Mouse (Mus musculus) adrenal gland, postnatal 10 days (tissue): ENCODE measurements around the gene Polr2g. TPM values are rescaled to one million over a fixed set of nuclear protein-coding genes. Genes with fewer than 3 reads are reported as not detected.
A peak's percentile ranks its signal among the peaks of the same experiment; 100 is the strongest.

ENCODE experiments used
- DNase-seq: peaks from one replicate; pipeline ENCODE4 v3.0.0; 2021; ENCODE audit warnings: mixed read lengths
- total RNA-seq, 2 experiments: library from RNA; stranded (reverse); gene quantifications; 2 replicates each; pipeline ENCODE4 v1.2.3; 2021

Polr2g gene
- total RNA-seq, 2 experiments from 2014 or later = 81.3 to 90.4 TPM

DNA sequence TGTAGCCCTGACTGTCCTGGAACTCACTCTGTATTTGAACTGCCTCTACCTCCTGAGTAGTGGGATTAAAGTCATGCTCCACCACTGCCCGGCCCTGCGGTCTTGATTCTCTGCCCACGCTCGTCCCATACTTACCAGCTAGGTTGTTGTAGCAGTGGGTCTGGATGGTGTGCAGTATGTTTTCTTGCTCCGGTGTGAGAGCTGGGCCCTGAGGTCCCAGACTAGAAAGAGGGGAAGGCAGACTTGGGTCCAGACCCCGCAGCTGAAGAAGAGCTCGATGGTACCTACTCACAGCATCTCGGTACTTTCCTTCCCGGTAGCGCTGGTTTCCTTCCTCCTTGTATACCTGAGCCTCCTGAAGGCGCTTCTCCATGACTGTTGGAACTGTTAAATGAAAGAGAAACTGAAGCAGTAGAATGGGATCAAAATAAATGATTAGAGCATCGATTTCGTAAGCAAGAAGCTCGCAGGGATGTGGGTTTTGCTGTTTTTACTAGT is 20.0 kb upstream of the Polr2g start:
- DNase-seq = no peak

DNA sequence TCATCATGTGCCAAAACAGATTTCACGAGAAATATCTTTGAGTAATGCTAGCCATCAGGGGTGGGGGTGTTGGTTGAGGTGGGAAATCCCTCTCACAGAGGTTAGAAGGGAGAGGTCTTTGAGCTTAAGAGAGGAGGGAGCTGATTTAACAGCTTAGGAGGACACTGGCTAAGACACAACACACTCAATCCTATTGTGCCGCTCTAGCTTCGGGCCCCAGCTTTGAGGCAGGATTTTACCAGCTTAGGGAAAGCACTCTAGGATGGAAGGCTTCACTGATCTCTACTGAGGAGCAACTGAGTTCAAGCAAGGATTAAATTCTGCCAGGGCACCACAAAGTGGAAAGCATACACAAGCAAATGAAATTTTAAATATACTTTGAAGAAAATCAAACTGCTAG is 18.6 kb upstream of the Polr2g start:
- DNase-seq = no peak

DNA sequence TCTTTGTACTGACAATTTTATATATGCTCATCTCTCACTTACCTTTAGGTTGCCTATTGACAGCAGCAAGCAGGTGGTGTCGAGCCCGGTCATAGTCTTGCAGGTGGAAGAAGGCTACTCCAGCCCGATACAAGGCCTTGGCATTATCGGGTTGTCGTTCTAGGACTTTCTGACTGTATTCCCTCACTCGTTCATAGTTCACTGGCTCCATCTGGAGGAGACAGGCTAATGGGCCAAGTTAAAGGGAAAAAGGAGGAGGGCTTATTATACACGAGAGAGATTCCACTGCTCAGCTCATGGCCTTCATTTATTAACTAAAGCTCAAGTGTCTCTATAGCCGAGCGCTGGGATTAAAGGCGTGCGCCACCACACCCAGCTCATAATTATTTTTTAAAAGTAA is 17.4 kb upstream of the Polr2g start:
- DNase-seq = no peak

DNA sequence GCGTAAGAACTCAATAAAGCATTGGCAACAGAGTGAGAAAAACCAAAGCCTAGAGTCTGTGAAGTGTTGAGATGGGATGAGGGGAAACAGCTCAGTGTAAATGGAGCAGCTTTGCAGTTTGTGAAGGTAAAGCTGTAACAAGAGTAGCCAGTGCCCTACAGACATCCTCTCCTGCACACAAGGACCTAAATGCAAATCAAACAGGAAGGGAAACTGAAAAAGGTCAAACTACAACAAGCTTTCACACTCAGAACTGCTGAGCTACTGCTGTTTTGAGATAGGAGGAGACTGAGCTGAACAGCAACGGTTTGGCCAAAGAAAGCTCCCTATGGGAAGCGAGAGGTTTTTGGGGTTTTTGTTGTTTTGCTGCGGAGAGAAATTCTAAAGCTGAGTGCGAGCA is 8.4 kb upstream of the Polr2g start:
- DNase-seq = no peak

DNA sequence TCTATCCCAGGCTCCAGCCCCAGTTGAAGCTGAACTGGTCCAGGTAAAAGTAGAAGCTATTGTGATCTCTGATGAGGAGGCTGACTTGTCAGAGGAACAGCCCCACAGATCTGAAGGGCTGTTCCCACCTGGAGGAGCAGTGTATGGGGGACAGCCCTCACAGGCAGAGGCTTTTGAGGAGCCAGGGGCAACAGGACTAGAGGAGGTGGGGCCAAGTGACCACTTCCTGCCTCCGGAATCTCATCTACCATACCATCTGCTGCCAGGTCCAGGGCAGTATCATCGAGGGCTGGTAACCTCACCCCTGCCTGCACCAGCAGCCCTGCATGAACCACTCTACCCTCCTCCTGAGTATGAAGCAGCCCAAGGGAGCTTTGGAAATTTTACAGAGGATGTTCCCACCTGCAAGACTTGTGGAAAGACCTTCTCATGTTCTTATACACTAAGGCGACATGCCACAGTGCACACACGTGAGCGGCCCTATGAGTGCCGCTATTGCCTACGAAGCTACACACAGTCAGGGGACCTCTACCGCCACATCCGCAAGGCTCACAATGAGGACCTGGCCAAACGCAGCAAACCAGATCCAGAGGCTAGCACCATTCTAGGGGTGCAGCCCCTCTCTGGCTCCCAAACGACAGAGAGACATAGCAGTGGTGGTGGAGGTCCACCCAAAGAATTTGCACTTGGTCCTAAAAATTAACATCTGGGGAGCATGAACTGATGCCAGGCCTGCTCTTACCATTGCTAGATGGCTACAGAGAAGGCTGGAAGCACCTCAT is 5.7 kb upstream of the Polr2g start:
- no peak for DNase-seq

DNA sequence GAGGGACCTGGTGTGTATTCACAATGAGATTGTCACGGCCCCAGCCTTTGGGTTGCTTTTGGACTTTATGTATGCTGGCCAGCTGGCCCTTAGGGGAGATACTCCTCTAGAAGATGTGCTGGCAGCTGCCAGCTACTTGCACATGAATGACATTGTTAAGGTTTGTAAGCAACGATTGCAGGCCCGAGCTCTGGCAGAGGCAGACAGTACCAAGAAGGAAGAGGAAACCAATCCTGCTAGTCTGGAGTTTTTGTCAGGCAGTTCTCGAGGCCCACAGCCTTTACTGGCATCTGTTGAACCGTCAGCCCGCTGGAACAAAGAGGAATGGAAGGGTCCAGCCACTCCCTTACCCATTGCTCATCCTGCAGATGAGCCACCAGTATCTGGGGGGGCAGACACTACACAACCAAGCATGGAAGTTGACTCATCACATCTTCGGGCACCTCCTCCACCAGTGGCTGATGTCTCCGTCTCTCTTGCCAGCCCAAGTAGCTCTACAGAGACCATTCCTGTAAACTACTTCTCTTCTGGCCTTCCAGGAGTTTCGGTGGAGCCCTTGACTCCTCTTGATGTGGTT is 4.9 kb upstream of the Polr2g start:
- DNase-seq = no peak

DNA sequence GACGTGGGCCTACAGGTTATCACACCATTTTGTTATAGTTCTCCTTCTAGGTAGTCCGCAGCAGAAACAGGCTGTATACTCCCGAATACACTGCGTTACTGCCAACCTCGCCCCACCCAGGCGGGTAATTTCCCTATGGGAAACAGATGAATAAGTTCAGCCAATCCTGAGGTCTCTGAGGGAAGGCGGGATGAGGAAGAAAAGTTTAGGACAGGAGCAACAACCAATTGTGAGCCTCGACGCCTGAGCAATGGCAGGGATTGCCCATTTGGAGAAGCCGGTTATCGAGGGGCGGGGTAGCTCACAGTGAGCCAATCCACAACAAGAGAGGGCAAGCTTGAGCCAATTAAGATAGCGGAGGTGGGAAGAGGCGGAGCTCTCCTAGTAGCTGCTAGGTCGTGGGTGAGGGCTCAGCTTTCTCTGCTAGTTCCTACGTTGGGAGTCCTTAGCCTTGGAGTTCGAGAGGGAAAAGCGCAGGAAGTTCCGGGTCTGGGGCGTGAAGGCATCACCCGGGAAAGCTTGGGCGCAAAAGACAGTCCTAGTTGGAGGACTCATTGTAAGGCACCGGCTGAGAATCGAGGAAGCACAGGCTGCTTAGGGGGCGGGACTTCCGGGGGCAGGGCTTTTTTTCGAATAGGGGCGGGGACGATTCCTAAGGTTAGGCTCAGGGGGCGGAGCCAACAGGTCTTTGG is 3.9 kb upstream of the Polr2g start, which contains the start of gene Zbtb3:
TSS of gene Zbtb3 (plus strand) at position 426 of the 692 bp plus-strand sequence.
- peak; percentile 93 for DNase-seq

DNA sequence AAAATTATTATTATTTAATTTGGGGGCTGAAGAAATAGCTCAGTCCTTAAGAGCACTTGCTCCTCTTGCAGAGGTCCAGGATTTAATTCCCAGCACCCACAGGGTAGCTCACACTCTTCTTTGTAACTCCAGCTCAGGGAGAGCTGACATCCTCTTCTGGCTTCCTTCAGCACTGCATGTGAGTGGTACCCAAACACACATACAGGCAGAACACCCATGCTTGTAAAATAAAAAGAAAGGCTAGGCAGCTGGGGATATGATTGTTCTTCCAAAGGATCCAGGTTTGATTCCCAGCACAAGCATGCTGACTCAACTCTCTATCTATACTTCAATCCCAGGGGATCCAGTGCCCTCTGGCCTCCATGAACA is 554 bp upstream of the Polr2g start:
- DNase-seq = no peak

DNA sequence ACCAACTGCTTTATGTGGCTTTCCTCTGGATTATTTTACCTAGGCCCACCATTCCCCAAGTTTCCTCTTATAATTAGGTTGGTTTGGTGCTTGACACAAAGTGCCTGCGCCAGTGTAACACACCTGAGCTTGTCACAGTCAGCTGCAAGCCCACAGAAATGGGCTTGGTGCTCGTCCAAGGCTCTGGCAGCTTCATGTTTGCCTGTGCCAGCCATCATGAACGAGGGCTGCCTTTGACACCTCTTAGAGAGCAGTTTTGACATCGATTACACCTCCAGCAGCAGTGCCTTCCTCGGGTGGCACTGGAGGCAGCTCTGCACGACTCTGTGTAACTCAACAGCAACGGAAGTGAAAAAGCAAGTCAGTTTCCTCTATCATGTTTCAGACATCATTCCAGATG is 8.2 kb downstream of the Polr2g start:
- DNase-seq = no peak

DNA sequence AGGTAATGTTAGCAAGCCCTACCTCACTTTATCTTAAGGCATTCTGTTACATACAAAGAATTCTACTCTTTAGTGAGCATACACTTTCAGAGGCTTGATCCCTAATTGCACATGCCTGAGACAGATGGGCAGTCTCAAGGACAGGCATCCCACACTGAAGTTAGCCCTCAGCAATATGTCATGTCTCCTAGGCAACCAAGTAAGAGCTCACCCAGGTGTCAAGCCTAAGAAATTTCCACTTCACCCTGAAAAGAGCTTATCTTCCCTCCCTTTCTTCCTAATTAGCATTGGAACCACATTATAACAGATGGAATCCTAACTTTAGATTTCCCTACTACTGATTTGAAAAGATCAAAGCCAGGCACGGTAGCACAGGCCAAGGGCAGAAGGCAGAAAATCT is 9.2 kb downstream of the Polr2g start:
- DNase-seq = no peak

DNA sequence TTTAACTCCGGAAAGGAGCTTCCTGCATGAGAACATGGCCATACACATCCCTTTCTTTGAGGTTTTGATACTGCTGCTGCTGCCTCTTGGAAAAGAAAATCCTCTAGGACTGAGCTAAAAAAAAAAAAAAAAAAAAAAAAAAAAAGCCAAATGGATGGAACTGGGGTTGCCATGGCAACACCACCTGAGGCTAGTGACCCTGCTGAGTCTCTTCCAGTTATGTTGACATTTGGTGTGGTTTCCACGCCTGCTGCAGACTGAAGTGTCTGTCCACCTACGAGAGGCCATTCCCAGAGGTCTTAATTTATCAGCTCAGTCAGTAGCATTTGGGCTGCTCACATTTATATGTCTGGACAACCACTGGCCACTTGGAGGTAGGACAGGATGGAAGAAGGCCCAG is 9.9 kb downstream of the Polr2g start:
- DNase-seq = no peak

DNA sequence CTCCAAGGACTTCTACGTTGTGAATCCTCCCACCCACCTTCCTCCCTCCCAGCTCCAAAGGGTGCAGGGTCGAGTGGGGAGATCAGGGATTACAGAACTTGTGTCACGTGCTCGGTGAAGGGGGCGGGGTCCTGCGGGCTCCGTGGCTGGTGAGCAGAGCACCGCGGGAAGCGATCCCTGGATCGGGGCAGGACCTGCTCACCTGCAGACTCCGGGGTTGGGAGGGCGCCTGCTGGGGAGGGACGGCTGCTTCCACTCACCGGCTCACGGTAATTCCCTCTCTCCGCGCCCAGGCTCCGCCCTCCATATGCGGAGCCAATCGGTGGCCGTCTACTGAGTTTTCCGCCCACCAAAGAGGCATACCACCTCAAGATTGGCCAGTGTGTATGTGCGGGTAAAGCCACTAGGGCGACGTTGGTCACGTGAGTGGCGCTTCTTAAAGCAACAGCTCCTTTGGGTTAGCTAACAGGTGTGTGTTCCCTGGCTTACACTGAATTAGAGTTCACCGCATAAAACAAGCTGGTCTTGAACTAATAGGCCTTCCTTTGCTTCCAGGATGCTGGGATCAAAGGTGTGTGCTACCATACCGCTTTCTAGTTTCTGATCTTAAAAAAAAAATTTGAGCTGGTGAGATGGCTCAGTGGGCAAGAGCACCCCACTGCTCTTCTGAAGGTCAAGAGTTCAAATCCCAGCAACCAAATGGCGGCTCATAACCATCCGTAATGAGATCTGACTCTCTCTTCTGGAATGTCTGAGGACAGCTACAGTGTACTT is 12.2 kb downstream of the Polr2g start, which contains the start of gene Taf6l:
TSS of gene Taf6l (minus strand) at position 410 of the 774 bp plus-strand sequence.
- DNase-seq = peak; percentile 93

DNA sequence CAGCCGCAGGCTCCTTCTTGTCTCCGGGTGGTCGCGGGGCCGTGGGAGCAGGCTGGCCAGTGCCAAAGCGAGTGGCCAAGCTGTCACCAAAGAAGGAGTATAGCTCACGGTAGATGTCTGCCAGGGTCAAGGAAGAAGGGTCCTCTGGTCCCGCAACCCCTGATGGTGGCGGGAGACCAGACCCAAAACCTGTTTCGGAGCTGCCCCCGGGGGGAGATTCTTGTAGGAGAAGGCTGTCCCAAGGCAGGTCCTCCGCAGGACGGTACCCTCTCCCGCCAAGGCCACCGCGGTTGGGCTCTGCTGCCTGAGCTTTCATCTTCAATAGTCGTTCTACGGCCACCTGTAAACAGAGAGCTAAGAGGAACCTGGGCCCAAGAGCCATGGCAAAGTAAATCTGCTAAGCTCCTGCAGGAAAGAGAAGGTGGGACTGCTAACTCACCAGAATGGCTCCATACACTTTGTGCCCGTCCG is 23.4 kb downstream of the Polr2g start:
- peak; percentile 62 for DNase-seq

DNA sequence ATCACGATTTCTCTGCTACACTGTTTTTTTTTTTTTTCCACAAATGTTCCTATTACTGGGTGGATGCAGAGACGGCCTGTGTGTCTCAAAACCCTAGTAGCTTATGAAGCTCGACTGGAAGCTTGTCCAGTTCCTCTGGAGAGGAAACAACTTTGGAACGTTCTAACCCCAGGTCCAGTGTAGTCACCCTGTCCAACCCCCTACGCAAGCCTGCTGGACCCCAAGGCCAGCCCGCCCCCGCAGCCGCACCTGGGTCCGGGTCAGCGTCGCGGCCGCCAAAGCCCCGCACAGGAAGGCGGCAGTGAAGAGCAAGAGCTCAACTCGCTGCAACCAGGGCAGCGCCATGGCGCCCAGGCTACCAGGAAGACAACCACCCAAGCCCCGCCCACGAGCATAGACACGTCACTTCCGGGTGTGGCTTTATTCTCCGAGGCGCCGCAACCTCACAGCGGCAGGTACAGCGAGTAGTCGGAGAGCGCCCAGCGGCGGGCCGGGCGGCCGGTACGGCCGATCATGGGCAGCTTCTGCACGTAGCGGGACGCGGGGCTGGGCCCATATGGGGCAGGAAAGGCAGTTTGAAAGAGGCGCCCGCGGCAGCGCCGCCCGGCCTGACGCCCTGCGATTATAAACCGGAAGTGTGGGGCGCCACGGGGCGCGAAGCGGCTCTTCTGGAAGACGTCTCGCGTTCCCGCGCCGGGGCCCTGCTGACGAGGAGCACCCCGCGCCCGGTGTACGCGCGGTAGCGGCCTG is 24.1 kb downstream of the Polr2g start, which contains the start of gene Tmem179b:
TSS of gene Tmem179b (minus strand) at position 382 of the 750 bp plus-strand sequence.
- peak; percentile 98 for DNase-seq

DNA sequence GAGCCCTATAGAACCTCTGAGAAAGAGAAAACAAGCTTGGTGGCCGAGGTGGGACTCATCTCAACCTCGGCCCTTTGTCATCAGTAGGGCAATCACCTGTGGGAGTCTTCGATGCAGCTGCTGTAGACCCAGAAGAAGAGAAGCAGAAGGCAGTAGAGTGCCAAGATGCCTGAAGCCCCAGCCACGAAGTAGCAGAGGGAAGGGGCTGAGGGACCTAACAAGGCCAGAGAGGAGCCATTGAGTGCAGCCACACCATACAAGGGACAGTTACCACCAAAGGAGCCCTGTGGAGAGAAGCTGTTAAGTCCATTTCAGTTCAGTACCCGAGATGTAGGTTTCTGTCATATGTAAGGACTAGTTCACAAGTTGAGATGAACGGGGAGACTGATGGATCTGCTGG is 25.0 kb downstream of the Polr2g start:
- DNase-seq = no peak

DNA sequence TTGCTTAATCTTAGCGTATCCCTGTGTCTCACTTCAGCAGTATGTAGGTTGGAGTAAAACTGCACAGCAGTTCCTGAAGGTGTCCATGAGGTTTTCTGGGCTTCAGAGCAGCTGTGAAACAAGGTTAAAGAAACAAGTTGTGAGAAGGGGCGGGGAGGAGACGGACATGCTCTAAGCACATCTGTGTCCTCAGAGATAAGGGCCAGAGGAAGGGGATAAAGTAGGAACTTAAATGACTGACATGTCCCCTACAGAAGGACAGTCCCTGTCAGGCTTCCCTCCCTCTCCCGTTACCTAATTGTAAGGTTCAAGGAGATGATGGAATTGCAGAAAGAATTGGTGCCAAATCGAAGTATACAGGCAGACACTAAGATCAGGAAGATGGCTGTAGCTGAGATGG is 25.4 kb downstream of the Polr2g start:
- no peak for DNase-seq

DNA sequence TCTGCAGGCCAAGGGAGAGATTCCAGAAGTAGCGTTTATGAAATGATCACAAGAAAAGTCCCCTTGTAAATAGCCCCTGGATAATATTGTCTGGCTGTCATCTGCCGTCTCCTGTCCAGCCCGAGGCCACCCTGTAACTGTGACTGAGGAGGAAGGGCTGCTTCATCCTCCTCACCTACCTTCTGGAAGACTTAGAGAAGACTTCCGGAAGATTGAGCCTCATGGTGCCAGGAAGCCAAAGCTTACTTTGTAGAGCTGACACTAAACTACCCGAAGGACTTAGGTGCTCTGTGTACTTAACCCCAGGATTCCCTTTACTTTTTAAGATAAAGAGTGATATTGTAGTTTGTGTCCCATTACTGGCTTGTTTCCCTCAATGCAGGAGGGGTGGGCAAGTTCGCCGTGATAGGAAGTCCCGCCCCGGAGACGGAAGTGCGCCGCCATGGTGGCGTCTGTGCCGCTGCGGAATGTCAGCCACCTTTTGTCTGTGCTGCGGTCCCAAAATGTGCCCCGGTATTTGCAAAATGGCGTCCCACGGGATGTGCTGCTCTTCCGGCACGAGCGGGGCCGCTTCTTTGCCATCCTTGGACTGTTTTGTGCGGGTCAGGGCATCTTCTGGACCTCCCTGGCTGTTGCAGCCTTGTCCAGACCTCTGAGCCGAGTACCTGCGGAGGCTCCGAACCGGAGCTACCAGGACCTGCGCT is 27.7 kb downstream of the Polr2g start, which contains the start of gene Tmem223:
TSS of gene Tmem223 (plus strand) at position 430 of the 704 bp plus-strand sequence.
- DNase-seq = peak; percentile 90

DNA sequence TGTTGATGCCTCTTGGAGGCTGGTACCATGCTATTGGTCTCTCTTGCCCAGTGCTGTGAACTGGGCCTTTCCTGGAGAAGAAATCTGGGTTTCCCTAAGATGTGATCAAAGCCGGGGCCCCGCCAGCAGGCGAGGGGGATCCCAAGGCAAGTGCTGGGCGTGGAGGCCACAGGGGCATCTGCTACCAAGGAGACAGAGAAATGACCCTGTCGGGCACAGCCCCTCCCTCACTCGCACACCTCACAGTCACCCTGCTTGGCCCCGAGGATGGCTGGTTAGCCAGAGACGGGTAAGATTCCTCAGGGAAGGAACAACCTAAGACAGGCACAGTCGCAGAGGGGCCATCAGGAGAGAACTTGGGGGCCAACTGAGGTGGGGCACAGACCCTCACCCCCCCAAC is 32.8 kb downstream of the Polr2g start:
- no peak for DNase-seq

DNA sequence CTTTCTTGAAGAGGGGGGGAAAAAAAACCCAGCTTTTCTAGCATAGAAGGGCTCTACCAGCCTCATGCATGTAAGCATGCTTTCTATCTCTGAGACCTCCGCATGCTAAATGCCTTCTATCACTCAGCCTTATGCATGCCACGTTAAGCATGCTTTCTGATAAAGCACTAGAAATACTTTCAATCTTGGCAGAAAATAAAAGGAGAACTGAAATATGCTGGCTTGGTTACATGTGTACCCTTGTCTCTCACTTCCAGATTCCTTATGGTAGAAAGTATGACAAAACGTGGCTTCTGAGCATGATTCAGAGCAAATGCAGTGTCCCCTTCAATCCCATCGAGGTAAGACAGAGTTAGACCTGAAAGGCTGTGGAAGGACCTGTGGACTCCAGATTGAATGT is 35.1 kb downstream of the Polr2g start:
- DNase-seq = no peak

DNA sequence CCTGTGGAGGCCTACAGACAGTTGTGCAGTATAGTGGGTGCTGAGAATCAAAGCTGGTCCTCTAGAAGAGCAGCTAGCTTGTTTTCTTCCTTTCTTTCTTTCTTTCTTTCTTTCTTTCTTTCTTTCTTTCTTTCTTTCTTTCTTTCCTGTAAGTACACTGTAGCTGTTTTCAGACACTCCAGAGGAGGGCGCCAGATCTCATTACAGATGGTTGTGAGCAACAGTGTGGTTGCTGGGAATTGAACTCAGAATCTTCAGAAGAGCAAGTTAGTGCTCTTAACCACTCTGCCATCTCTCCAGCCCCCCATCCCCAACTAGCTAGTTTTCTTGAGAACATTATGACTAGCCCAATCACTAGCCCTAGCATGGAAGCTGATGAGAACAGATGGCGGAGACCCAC is 37.6 kb downstream of the Polr2g start:
- DNase-seq = no peak

DNA sequence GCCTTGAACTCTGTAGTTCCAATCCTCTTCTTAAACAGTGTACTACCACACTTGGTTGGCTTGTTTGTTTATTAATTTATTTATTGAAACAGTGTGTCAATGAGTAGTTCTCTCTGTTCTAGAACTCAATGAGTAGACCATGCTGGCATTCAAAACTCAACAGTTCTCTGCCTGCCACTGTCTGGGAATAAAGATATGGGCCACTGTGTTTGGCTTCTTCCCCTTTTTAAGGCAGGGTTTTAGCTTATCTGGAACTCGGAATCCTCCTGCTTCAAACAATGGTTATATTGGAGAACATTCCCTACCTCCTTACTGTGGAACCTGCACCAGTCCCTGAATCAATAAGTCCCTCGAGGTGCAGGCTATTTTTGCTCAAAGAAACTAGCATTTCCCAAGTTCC is 39.5 kb downstream of the Polr2g start:
- no peak for DNase-seq
